ENCODE assay signal across 7 mouse cellular contexts in the genomic region with DNA sequence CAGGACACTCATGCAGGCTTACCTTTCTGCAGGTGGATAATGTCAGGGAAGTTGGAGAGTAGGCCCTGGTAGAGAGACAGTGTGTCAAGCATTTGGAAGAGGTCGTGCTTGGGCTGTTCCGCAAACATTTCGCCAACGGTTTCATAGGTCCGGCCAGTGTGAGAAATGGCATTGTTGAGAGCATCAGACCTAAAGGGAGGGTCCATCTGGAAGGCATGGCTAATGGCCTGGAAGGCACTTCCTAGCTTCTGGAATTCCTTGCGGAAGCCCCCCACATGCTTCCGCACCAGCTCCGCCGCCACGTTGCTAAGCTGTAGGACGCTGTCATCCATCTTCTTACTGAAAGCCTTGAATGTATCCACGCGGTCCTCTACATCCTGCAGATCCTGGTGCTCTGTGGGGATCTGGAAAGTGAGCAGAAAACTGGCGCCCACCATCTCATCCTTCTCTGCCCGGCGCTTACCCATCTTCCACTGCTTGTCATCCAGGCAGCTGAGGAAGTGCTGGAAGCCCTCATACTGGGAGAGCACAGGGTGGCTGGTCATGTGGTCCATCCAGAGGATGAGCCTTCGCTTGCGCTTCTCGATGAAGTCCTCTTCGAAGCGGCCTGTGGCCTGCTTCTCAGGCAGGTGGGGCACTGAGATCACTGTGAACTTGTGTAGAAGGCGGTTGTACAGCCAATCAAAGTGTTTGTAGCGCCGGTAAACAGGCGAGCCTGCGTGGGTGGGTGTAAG. TPM values are rescaled to one million over a fixed set of nuclear protein-coding genes. Genes with fewer than 3 reads are reported as not detected.
DNase-seq lines count a peak whose midpoint lies in the region; ATAC-seq and TF ChIP-seq lines count a peak whose summit lies in the region.

No protein-coding gene starts in this region.

- H3K36me3 ChIP-seq in lung, postnatal 0 days (ENCODE audit: insufficient read depth, low read length), result 0 out of 2 replicates have a peak, but pooled peaks cover 3% of the 10 kb centered on the region
- peaks cover 15% of the 10 kb centered on the region for H3K36me3 ChIP-seq in heart, embryonic 11.5 days (ENCODE audit: control insufficient read depth, insufficient read depth, low read length)
- H3K36me3 ChIP-seq in liver, embryonic 13.5 days, result peaks cover 6% of the 10 kb centered on the region

- peak overlapping the region; percentile 31 for H3K4me3 ChIP-seq in lung, postnatal 0 days (ENCODE audit: low read depth, low read length)
- H3K4me3 ChIP-seq in heart, embryonic 11.5 days (ENCODE audit: low read depth, low read length), result peak overlapping the region; percentile 41
- H3K4me3 ChIP-seq in liver, embryonic 13.5 days (replicated peaks), result peak overlapping the region; percentile 18

- WGBS in lung, postnatal 0 days, result 65% methylated on average over 26 of the region's 26 CpGs
- WGBS in heart, embryonic 11.5 days (ENCODE audit: insufficient replicate concordance), result 78% methylated on average over 26 of the region's 26 CpGs
- 80% methylated on average over 26 of the region's 26 CpGs for whole genome bisulfite sequencing in liver, embryonic 13.5 days (ENCODE audit: insufficient replicate concordance)

- no peak for ATAC-seq in lung, postnatal 0 days
- no peak for ATAC-seq in heart, embryonic 11.5 days (replicated peaks; ENCODE audit: insufficient number of reproducible peaks, low FRiP score, low TSS enrichment)
- no peak for ATAC-seq in liver, embryonic 13.5 days (ENCODE audit: low read depth)

- no peak for DNase-seq in lung, postnatal 0 days (ENCODE audit: low spot score)
- DNase-seq in lung, postnatal 10 days, result no peak
- DNase-seq in liver, embryonic 13.5 days, result no peak
- peak; percentile 61 for DNase-seq in testis, postnatal 14 days (ENCODE audit: low spot score)
- no peak for DNase-seq in thymus, postnatal 4 days
- DNase-seq in right cerebral cortex, postnatal 14 days, result no peak

- peak overlapping the region; percentile 6; the same call in 1 of the 2 replicates for H3K9ac ChIP-seq in lung, postnatal 0 days (replicated peaks; ENCODE audit: low read depth)
- peak overlapping the region; percentile 68 for H3K9ac ChIP-seq in heart, embryonic 11.5 days (ENCODE audit: low read depth, low read length)
- 0 out of 2 replicates have a peak overlapping the region, but pooled peaks have one; percentile 22 for H3K9ac ChIP-seq in liver, embryonic 13.5 days

- no peaks in the 10 kb centered on the region; the same call in 1 of the 2 replicates for H3K9me3 ChIP-seq in lung, postnatal 0 days (ENCODE audit: low read length)
- H3K9me3 ChIP-seq in heart, embryonic 11.5 days (replicated peaks; ENCODE audit: control insufficient read depth, low read length), result peaks cover 3% of the 10 kb centered on the region; the same call in 1 of the 2 replicates
- no peaks in the 10 kb centered on the region for H3K9me3 ChIP-seq in liver, embryonic 13.5 days (replicated peaks)

- H3K4me2 ChIP-seq in lung, postnatal 0 days (replicated peaks; ENCODE audit: low read depth, low read length), result peak overlapping the region; percentile 67
- H3K4me2 ChIP-seq in heart, embryonic 11.5 days, result peak overlapping the region; percentile 77
- H3K4me2 ChIP-seq in liver, embryonic 13.5 days, result peak overlapping the region; percentile 48

- no peak for TF ChIP-seq CTCF in lung, postnatal 0 days (IDR thresholded peaks at IDR 0.05)

- H3K27me3 ChIP-seq in lung, postnatal 0 days (replicated peaks; ENCODE audit: insufficient read depth, low read length), result no peaks in the 10 kb centered on the region
- H3K27me3 ChIP-seq in heart, embryonic 11.5 days (ENCODE audit: control insufficient read depth, insufficient read depth, low read length), result no peaks in the 10 kb centered on the region
- peaks cover 37% of the 10 kb centered on the region for H3K27me3 ChIP-seq in liver, embryonic 13.5 days

- no peak for TF ChIP-seq EP300 in lung, postnatal 0 days (IDR thresholded peaks at IDR 0.05)

- H3K4me1 ChIP-seq in lung, postnatal 0 days (ENCODE audit: insufficient read depth, low read depth, low read length), result peaks cover 46% of the 10 kb centered on the region
- H3K4me1 ChIP-seq in heart, embryonic 11.5 days (ENCODE audit: control insufficient read depth, insufficient read depth, low read length), result peaks cover 39% of the 10 kb centered on the region
- peaks cover 55% of the 10 kb centered on the region for H3K4me1 ChIP-seq in liver, embryonic 13.5 days (replicated peaks)

- peak overlapping the region; percentile 75 for H3K27ac ChIP-seq in lung, postnatal 0 days (ENCODE audit: low read length)
- peak overlapping the region; percentile 77 for H3K27ac ChIP-seq in heart, embryonic 11.5 days (ENCODE audit: low read depth, low read length)
- H3K27ac ChIP-seq in liver, embryonic 13.5 days, result no peak overlapping the region

RNA-seq across cellular contexts. Expression of a gene that starts 2.7 kb away (rescaled TPM):
- 8.7 and 8.9 TPM in 2 replicates for polyA plus RNA-seq in lung, postnatal 0 days (2015; fragmentation: Nextera tagmentation; extraction: Ambion mirVana)
- 4.5 and 5.2 TPM in 2 replicates for polyA plus RNA-seq in heart, embryonic 11.5 days (2014; fragmentation: Nextera tagmentation; extraction: Ambion mirVana)
- polyA plus RNA-seq in liver, embryonic 13.5 days (2015; fragmentation: Nextera tagmentation; extraction: Ambion mirVana), result 1.2 and 1.4 TPM in 2 replicates

RNA-seq across cellular contexts. Expression of a gene that starts 11.8 kb away (rescaled TPM):
- 84.7 and 87.7 TPM in 2 replicates for polyA plus RNA-seq in lung, postnatal 0 days (2015; fragmentation: Nextera tagmentation; extraction: Ambion mirVana)
- polyA plus RNA-seq in heart, embryonic 11.5 days (2014; fragmentation: Nextera tagmentation; extraction: Ambion mirVana), result 65.6 and 66.0 TPM in 2 replicates
- 66.1 and 69.1 TPM in 2 replicates for polyA plus RNA-seq in liver, embryonic 13.5 days (2015; fragmentation: Nextera tagmentation; extraction: Ambion mirVana)

RNA-seq across cellular contexts. Expression of a gene that starts 25.2 kb away (rescaled TPM):
- 12.2 and 12.7 TPM in 2 replicates for polyA plus RNA-seq in lung, postnatal 0 days (2015; fragmentation: Nextera tagmentation; extraction: Ambion mirVana)
- polyA plus RNA-seq in heart, embryonic 11.5 days (2014; fragmentation: Nextera tagmentation; extraction: Ambion mirVana), result 19.0 and 21.6 TPM in 2 replicates
- 10.9 and 11.8 TPM in 2 replicates for polyA plus RNA-seq in liver, embryonic 13.5 days (2015; fragmentation: Nextera tagmentation; extraction: Ambion mirVana)

Comparison
In these comparisons a context has a peak if more than half of its experiments do, and no peak if none do; other contexts are left out.
1. H3K9ac ChIP-seq: peak in every context shown above with its lines; median percentile 68 in heart, embryonic 11.5 days; 22 in liver, embryonic 13.5 days; 6 in lung, postnatal 0 days.